Mouse (Mus musculus) testis, adult 2 months (tissue): Measurements from ENCODE around the gene Entpd7.

Experiments
- CTCF ChIP-seq: fragments of 200-500 bp; IDR thresholded peaks from 2 replicates; pipeline ENCODE4 v1.5.1; 2012; ENCODE audit warnings: low read depth, mild to moderate bottlenecking, inconsistent platforms, low read length, moderate library complexity; ENCODE audit not compliant: control insufficient read depth, insufficient read depth, insufficient replicate concordance
- POLR2A ChIP-seq: fragments of 200-500 bp; IDR thresholded peaks from 2 replicates; pipeline ENCODE4 v1.6.1; 2012; ENCODE audit warnings: low read depth, mild to moderate bottlenecking, inconsistent platforms, low read length, moderate library complexity; ENCODE audit not compliant: control insufficient read depth

DNA sequence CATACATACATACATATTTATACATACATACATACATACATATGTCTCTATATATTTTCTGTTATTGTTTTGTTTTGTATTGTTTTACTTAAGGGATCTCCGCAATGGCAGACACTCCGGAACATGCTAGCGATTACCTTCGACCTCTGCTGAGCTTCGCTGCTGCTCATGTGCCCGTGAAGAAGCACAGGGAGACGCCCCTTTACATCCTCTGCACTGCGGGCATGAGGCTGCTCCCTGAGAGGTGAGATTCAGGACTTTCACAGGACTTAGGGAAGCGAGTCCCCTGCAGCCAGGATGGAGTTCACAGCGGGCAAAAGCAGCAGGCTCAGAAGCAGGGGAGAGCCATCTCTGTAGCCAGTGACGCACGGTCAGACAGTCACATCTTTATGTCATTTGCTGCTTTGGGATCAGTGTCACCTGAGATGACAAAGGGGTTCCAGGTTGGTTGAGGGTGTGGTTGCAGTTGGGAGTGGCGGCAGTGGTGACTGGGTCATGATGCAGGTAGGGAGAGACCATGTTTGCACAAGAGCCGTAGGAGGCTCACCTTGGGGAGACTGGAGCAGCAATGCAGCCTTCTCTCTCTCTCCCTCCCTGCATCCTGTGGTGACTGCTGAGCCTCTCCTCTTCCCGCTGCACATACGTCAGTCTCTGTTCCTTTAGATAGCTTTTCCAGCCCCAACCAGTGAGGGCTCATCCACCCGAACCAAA lies 15.5 kb downstream of the Entpd7 start:
- no peak for TF ChIP-seq CTCF
- no peak for TF ChIP-seq POLR2A
